Mouse (Mus musculus) megakaryocyte, adult 5-6 weeks (primary cell): Measurements from ENCODE around the gene Arhgdig. TPM values are rescaled to one million over a fixed set of nuclear protein-coding genes. Genes with fewer than 3 reads are reported as not detected.

Experiments used
- total RNA-seq, 2 experiments: library from RNA; stranded (forward) in 1 of 2; stranded (reverse) in 1 of 2; fragments of 153-499, 151-499 nt in 1 of 2; fragments of 221-1000, 200-1000 nt in 1 of 2; gene quantifications; 2 replicates each; pipeline versions ENCODE4 v1.2.3 to v1.2.4; 2015 to 2017

The Arhgdig gene
- total RNA-seq, 2 experiments from 2014 or later = not detected

Other genes starting within 250 kb of the Arhgdig start
- 9.1 and 10.4 TPM in 2 replicates for gene Capn15, start 222.0 kb downstream of the Arhgdig start, total RNA-seq (2015)
- 3.5 and 3.7 TPM in 2 replicates for gene Capn15, start 222.0 kb downstream of the Arhgdig start, total RNA-seq (2017)
- 0.71 and 1.3 TPM in 2 replicates for gene Rab11fip3, start 138.2 kb downstream of the Arhgdig start, total RNA-seq (2015)
- gene Rab11fip3, start 138.2 kb downstream of the Arhgdig start, total RNA-seq (2017) = 0.70 and 2.5 TPM in 2 replicates
- gene Decr2, start 117.4 kb downstream of the Arhgdig start, total RNA-seq (2015) = 4.8 and 5.0 TPM in 2 replicates
- gene Decr2, start 117.4 kb downstream of the Arhgdig start, total RNA-seq (2017) = 11.9 and 13.3 TPM in 2 replicates
- 2.3 and 3.5 TPM in 2 replicates for gene Nme4, start 112.2 kb downstream of the Arhgdig start, total RNA-seq (2015)
- 4.2 and 8.2 TPM in 2 replicates for gene Nme4, start 112.2 kb downstream of the Arhgdig start, total RNA-seq (2017)
- 13.1 and 20.1 TPM in 2 replicates for gene Tmem8, start 94.5 kb downstream of the Arhgdig start, total RNA-seq (2015)
- 11.6 and 14.8 TPM in 2 replicates for gene Tmem8, start 94.5 kb downstream of the Arhgdig start, total RNA-seq (2017)
- gene Mrpl28, start 84.3 kb downstream of the Arhgdig start, total RNA-seq (2015) = 74.1 and 78.0 TPM in 2 replicates
- 35.1 and 35.4 TPM in 2 replicates for gene Mrpl28, start 84.3 kb downstream of the Arhgdig start, total RNA-seq (2017)
- 24.2 and 31.9 TPM in 2 replicates for gene Axin1, start 69.1 kb downstream of the Arhgdig start, total RNA-seq (2015)
- gene Axin1, start 69.1 kb downstream of the Arhgdig start, total RNA-seq (2017) = 176 and 255 TPM in 2 replicates
- gene Pdia2, start 8.7 kb downstream of the Arhgdig start, total RNA-seq (2015) = 0.60 and 4.2 TPM in 2 replicates
- 0.28 and 0.55 TPM in 2 replicates for gene Pdia2, start 8.7 kb downstream of the Arhgdig start, total RNA-seq (2017)
- gene Rgs11, start 4.8 kb downstream of the Arhgdig start, total RNA-seq (2015) = not detected in 2 replicates
- 0.55 TPM in 1 of 2 replicates, not detected in the other for gene Rgs11, start 4.8 kb downstream of the Arhgdig start, total RNA-seq (2017)
- gene Fam234a, start 36.5 kb upstream of the Arhgdig start, total RNA-seq (2015) = 24.5 and 28.1 TPM in 2 replicates
- gene Fam234a, start 36.5 kb upstream of the Arhgdig start, total RNA-seq (2017) = 27.7 and 28.6 TPM in 2 replicates
- 29.9 and 36.5 TPM in 2 replicates for gene Luc7l, start 45.1 kb upstream of the Arhgdig start, total RNA-seq (2015)
- 50.6 and 52.7 TPM in 2 replicates for gene Luc7l, start 45.1 kb upstream of the Arhgdig start, total RNA-seq (2017)
- gene Neurl1b, start 207.0 kb upstream of the Arhgdig start, total RNA-seq (2015) = 6.8 and 8.5 TPM in 2 replicates
- 6.9 and 8.6 TPM in 2 replicates for gene Neurl1b, start 207.0 kb upstream of the Arhgdig start, total RNA-seq (2017)